Mouse (Mus musculus): ENCODE data around the gene Msi2. TPM values are rescaled to one million over a fixed set of nuclear protein-coding genes. Genes with fewer than 3 reads are reported as not detected.

The Msi2 gene
- total and polyA plus RNA-seq, 2 experiments = 6.4 to 10.8 TPM

DNA sequence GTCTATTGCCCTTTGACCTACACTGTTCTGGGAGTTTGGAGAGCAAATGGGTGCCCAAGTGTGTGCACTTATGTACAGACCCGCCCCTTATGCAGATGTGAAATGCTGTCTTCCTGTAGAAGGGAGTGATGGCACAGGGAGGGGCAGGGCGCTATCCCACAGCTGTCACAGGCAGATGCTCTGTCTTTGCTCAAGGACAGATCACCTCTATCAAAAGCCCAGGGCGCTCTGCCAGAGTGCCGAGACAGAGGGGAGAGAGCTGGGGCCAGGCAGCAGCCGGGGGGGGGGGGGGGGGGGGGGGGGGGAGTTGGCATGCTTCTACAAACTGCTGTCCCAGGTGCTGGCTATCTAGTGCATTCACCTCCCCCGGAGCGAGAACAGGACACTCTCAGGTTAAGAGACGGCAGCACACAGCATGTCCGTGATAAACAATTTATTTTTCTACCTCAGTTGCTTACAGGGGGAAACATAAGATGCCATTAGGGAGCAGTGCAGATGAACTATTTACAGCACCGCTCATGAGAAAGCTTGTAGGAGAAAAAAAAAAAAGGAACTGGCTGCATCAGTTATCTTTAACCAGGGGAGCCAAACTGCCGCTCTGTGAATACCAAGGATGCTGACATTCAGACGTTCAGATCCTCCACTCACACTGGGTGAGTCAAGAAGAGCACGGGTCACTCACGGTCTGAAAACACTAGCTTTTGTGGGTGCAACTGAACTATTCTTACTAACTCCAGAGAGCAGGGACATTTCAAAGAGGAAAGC lies 337.0 kb downstream of the Msi2 start:
- no peak overlapping the region for H3K9ac ChIP-seq (ENCODE audit: low read depth, low read length)
- no peak overlapping the region for H3K27ac ChIP-seq (replicated peaks; ENCODE audit: insufficient read depth, low read depth, low read length)
- 93% methylated on average over 12 of the region's 14 CpGs for WGBS
- no peak overlapping the region for H3K4me3 ChIP-seq (ENCODE audit: insufficient read depth, low read depth, low read length)
- no peak for TF ChIP-seq POLR2A (IDR thresholded peaks at IDR 0.05; ENCODE audit: extremely low read depth, insufficient read depth, low read length)
- no peak for TF ChIP-seq CTCF (IDR thresholded peaks at IDR 0.05; ENCODE audit: low read depth, low read length)
- H3K36me3 ChIP-seq (ENCODE audit: control insufficient read depth, insufficient read depth, low read length) = no peaks in the 10 kb centered on the region
- no peaks in the 10 kb centered on the region for H3K79me2 ChIP-seq (ENCODE audit: control insufficient read depth, insufficient read depth, low read length)
- DNase-seq (ENCODE audit: extremely low read depth, low read depth, low spot score) = no peak
- no peaks in the 10 kb centered on the region for H3K27me3 ChIP-seq (ENCODE audit: control insufficient read depth, insufficient read depth, low read length)
- H3K4me1 ChIP-seq (ENCODE audit: control insufficient read depth, insufficient read depth, low read length) = no peaks in the 10 kb centered on the region

DNA sequence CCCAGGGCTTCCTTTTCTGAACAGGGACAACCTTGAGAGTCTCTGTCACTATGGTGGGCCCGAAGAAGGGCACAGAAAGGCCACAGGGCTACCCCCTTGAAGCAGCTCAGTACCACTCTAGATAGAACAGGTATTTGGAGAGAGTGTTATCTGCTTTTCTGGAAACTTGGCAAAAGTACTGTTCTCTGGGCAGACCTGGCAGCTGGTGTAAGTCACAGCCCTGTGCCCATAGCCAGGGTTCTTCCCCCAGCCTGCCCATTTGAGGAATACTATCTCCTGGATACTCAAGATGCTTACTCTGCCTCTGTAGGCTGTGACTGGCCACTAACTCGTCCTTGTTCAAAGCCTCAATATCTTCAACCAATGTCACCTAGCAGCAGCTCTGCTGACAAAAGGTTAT lies 338.7 kb downstream of the Msi2 start:
- TF ChIP-seq POLR2A (IDR thresholded peaks at IDR 0.05; ENCODE audit: extremely low read depth, insufficient read depth, low read length) = no peak
- TF ChIP-seq CTCF (IDR thresholded peaks at IDR 0.05; ENCODE audit: low read depth, low read length) = no peak
- 88% methylated on average over 2 of the region's 2 CpGs for WGBS
- H3K79me2 ChIP-seq (ENCODE audit: control insufficient read depth, insufficient read depth, low read length) = no peaks in the 10 kb centered on the region
- no peaks in the 10 kb centered on the region for H3K27me3 ChIP-seq (ENCODE audit: control insufficient read depth, insufficient read depth, low read length)
- no peak overlapping the region for H3K27ac ChIP-seq (replicated peaks; ENCODE audit: insufficient read depth, low read depth, low read length)
- DNase-seq (ENCODE audit: extremely low read depth, low read depth, low spot score) = no peak
- no peaks in the 10 kb centered on the region for H3K4me1 ChIP-seq (ENCODE audit: control insufficient read depth, insufficient read depth, low read length)
- H3K36me3 ChIP-seq (ENCODE audit: control insufficient read depth, insufficient read depth, low read length) = no peaks in the 10 kb centered on the region
- H3K9ac ChIP-seq (ENCODE audit: low read depth, low read length) = no peak overlapping the region
- no peak overlapping the region for H3K4me3 ChIP-seq (ENCODE audit: insufficient read depth, low read depth, low read length)

DNA sequence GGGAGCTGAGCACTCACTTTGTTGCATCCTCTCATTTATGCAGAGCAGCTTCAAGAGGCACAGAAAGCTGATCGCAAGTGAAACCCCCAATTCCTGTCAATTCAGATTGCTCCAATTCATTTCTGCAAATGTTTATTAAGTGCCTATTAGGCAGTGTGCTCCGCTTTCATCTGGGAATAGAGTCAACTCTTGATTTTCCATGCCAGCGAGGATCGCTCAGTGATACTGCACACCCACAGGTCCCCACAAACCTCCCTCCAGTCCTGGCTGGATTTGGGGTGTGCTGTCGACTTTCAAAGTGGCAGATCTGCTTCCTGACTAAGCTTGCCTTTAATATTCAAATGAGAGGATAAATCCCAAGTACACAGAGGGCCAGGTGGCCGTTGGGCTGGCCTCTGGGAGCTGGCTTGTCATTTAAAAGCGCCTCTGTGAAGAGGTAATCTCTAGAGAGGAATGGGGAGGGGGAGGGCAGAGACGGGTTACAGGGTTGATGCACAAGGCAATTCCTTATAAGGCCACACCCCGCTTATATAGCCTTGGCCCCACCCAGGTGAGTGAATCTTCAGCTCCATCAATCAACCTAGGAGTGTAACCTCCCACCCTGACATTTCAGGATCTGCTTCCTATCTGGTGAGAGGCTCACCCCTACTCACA lies 339.5 kb downstream of the Msi2 start:
- no peaks in the 10 kb centered on the region for H3K4me1 ChIP-seq (ENCODE audit: control insufficient read depth, insufficient read depth, low read length)
- H3K27ac ChIP-seq (replicated peaks; ENCODE audit: insufficient read depth, low read depth, low read length) = no peak overlapping the region
- no peak for DNase-seq (ENCODE audit: extremely low read depth, low read depth, low spot score)
- no peak overlapping the region for H3K4me3 ChIP-seq (ENCODE audit: insufficient read depth, low read depth, low read length)
- no peaks in the 10 kb centered on the region for H3K36me3 ChIP-seq (ENCODE audit: control insufficient read depth, insufficient read depth, low read length)
- 95% methylated on average over 9 of the region's 9 CpGs for WGBS
- H3K9ac ChIP-seq (ENCODE audit: low read depth, low read length) = no peak overlapping the region
- no peaks in the 10 kb centered on the region for H3K79me2 ChIP-seq (ENCODE audit: control insufficient read depth, insufficient read depth, low read length)
- no peaks in the 10 kb centered on the region for H3K27me3 ChIP-seq (ENCODE audit: control insufficient read depth, insufficient read depth, low read length)
- TF ChIP-seq CTCF (IDR thresholded peaks at IDR 0.05; ENCODE audit: low read depth, low read length) = no peak
- TF ChIP-seq POLR2A (IDR thresholded peaks at IDR 0.05; ENCODE audit: extremely low read depth, insufficient read depth, low read length) = no peak

DNA sequence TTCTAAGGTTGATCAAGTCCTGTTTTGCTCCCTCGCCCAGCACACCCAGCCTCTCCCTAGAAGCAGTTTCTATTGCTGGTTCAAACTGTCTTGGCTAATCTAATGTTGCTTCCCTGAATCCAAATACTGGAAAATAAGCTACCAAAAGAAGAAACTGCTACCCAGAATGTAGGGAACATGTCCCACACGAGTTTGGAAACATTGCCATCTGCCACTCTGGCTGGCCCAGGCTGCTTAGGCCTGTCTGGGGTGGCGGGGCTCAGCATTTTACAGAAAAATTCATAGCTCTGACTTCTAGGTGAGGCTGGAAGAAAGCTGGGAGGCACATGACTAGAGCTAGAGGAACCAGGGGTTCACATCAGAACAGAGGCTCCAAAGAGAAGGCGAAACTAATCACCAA lies 345.7 kb downstream of the Msi2 start:
- no peak for DNase-seq (ENCODE audit: extremely low read depth, low read depth, low spot score)
- no peaks in the 10 kb centered on the region for H3K79me2 ChIP-seq (ENCODE audit: control insufficient read depth, insufficient read depth, low read length)
- no peak overlapping the region for H3K9ac ChIP-seq (ENCODE audit: low read depth, low read length)
- no peak overlapping the region for H3K4me3 ChIP-seq (ENCODE audit: insufficient read depth, low read depth, low read length)
- no peaks in the 10 kb centered on the region for H3K36me3 ChIP-seq (ENCODE audit: control insufficient read depth, insufficient read depth, low read length)
- H3K27me3 ChIP-seq (ENCODE audit: control insufficient read depth, insufficient read depth, low read length) = no peaks in the 10 kb centered on the region
- no peak for TF ChIP-seq CTCF (IDR thresholded peaks at IDR 0.05; ENCODE audit: low read depth, low read length)
- no peak for TF ChIP-seq POLR2A (IDR thresholded peaks at IDR 0.05; ENCODE audit: extremely low read depth, insufficient read depth, low read length)
- no peaks in the 10 kb centered on the region for H3K4me1 ChIP-seq (ENCODE audit: control insufficient read depth, insufficient read depth, low read length)
- WGBS = 93% methylated on average over 4 of the region's 4 CpGs
- no peak overlapping the region for H3K27ac ChIP-seq (replicated peaks; ENCODE audit: insufficient read depth, low read depth, low read length)

DNA sequence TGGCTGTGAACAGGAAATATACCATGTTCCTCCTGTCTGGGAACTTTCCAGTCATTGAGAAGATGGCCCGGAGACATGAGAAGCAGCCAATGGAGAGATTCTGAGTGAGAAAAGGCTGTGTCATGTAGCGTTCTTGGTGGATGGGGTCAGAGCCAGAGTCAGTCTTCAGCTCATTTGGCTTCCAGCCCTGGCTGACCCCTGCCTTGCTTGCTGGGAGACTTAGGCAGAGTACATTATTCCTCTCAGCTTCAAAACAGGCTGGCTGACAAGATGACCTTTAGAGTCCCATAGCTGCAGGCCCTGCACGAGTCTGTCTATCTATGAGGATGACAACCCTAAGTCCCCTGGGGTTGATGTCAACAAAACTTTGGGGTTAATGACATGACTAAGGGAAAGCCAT lies 348.4 kb downstream of the Msi2 start:
- Histone ChIP-seq H3K4me3 (ENCODE audit: insufficient read depth, low read depth, low read length) (no peak overlapping the region), H3K36me3 (ENCODE audit: control insufficient read depth, insufficient read depth, low read length) (no peaks in the 10 kb centered on the region), H3K79me2 (ENCODE audit: control insufficient read depth, insufficient read depth, low read length) (no peaks in the 10 kb centered on the region), H3K27ac (replicated peaks; ENCODE audit: insufficient read depth, low read depth, low read length) (no peak overlapping the region), H3K4me1 (ENCODE audit: control insufficient read depth, insufficient read depth, low read length) (no peaks in the 10 kb centered on the region), H3K27me3 (ENCODE audit: control insufficient read depth, insufficient read depth, low read length) (no peaks in the 10 kb centered on the region), H3K9ac (ENCODE audit: low read depth, low read length) (no peak overlapping the region)
- DNase-seq (ENCODE audit: extremely low read depth, low read depth, low spot score) = peak; percentile 6
- TF ChIP-seq POLR2A (IDR thresholded peaks at IDR 0.05; ENCODE audit: extremely low read depth, insufficient read depth, low read length) (no peak), CTCF (IDR thresholded peaks at IDR 0.05; ENCODE audit: low read depth, low read length) (no peak)
- WGBS = 79% methylated on average over 3 of the region's 3 CpGs

DNA sequence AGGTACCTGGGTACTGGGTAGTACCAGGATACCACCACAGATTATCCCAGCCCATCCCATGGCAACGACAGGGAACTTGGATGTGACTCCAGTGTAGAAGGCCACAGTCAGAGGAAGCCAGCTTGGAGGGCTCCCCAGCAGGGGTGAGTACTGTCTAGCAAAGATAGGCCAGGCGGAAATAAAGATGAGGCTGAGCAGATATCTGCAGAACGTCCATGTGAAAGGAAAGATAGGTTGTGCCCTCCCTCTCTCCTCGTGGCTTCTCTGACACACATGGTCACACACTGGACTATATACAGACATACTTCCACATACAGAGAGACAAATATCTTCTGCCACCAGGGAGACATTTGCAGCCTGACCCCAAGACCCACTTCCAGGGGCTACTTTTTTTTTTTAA lies 350.8 kb downstream of the Msi2 start:
- DNase-seq (ENCODE audit: extremely low read depth, low read depth, low spot score) = no peak
- no peaks in the 10 kb centered on the region for H3K36me3 ChIP-seq (ENCODE audit: control insufficient read depth, insufficient read depth, low read length)
- no peaks in the 10 kb centered on the region for H3K79me2 ChIP-seq (ENCODE audit: control insufficient read depth, insufficient read depth, low read length)
- H3K4me3 ChIP-seq (ENCODE audit: insufficient read depth, low read depth, low read length) = no peak overlapping the region
- H3K27ac ChIP-seq (replicated peaks; ENCODE audit: insufficient read depth, low read depth, low read length) = no peak overlapping the region
- no peak for TF ChIP-seq POLR2A (IDR thresholded peaks at IDR 0.05; ENCODE audit: extremely low read depth, insufficient read depth, low read length)
- TF ChIP-seq CTCF (IDR thresholded peaks at IDR 0.05; ENCODE audit: low read depth, low read length) = no peak
- no peaks in the 10 kb centered on the region for H3K27me3 ChIP-seq (ENCODE audit: control insufficient read depth, insufficient read depth, low read length)
- 84% methylated on average over 4 of the region's 4 CpGs for WGBS
- H3K4me1 ChIP-seq (ENCODE audit: control insufficient read depth, insufficient read depth, low read length) = no peaks in the 10 kb centered on the region
- H3K9ac ChIP-seq (ENCODE audit: low read depth, low read length) = no peak overlapping the region
